Mouse (Mus musculus) naive thymus-derived CD4-positive, alpha-beta T cell, adult 5 months (primary cell): ENCODE data around the gene Blmh. TPM values are rescaled to one million over a fixed set of nuclear protein-coding genes. Genes with fewer than 3 reads are reported as not detected.

Experiments
- polyA plus RNA-seq: library from polyadenylated mRNA; unstranded; fragments of 100-300 nt; shearing (Covaris generic); gene quantifications from one replicate; pipeline ENCODE4 v1.2.1, GENCODE M21; 2017

Gene Blmh
- polyA plus RNA-seq = 46.9 TPM

DNA sequence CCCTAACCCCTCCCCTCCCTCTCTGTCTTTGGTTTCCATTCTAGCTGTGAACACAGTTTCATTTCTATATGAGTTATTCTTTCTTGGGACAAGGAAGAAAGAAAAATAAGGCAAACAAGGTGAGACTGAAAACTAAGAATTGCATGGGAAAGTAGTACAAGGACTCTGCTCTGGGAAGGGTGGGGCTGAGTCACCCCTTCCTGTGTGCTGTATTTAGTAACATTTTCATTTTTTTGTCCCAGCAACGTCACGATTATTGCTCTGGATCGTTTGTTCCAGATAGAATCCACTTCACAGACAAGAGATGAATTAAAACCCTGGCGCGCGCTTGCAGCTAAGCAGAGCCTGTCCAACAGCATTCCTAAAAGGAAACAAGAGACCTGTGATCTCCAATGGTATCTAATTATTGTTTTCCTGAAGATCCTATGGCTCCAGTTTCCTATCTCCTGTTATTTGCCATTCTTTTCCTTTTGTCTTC lies at the start of gene Blmh:
Blmh (plus strand) TSS at position 51 of the 478 bp plus-strand sequence.

DNA sequence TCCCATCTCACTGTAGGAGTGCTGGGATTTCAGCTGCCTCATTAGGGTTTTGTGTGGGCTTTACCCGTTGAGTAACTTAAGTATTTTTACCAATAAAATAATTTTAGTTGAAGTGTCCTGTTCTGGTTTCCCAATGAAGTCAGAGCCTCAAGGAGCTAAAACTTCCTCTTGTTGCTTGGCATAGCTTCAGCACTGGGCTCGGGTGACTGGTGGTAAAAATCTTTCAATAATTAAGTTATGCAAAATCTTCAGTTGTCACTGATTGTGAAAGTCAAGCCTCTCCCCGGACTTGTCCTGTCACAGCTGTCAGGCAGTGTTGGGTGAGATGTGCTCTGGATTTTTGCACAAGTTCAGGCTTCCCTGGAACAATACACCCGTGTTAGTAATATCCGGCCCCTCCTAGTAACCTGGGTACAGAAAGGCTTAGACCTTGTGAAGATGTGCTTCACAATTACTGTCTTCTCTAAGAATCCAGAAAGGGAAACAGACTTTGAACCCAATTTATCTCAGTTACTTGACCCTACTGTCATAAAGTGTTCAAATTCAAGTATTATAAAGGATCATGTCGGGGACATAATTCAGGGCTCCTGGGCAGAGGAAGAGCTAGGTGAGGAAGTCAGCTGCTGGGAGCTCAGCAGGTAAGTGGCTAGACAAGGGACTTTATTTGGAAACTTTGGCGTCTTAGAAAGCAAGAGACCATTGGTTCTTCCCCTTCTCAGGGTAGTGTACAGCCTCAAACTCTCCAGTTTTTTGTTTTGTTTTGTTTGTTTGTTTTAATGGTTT lies 22.8 kb upstream of the Blmh start, which contains the start of gene Tmigd1:
Tmigd1 (plus strand) TSS at position 581 of the 783 bp plus-strand sequence.

DNA sequence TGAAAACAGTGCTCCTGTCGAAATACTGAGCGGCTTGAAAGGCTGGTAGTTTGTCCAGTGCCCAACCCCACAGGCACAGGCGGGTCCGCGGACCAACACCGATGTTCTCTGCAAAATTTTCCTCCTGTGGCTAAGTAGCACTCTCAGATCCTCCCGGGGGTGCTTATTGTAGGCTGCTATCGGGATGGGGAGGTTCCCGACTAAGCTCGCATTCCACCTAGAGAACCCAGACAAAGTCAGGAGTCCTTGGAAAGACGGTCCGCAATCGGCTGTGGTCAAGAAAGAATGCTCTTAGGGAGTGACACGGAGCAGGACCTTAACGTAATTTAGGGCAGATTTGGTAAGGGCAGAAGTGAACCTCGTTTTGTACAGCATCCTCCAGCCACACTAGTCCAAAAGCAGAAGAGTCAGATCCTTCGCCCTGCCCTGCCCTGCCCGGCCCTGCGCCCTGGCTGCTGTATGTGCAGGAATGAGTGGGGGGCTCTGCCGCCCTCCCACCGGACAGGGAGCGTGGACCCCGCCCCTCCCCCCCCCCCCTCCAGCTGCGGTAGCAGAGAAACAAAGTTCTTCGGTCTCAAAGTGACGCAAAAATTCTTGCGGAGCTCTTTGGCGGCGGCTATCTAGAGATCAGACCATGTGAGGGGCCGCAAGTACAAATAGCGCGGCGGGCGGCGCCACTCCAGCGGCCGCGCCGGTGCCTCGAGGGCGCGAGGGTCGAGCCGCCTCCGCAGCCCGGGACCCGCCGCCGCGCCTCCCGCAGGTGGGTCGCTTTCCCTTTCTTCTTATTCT lies 73.5 kb downstream of the Blmh start, which contains the start of gene Slc6a4:
Slc6a4 (plus strand) TSS at position 688 of the 789 bp plus-strand sequence.

Other genes with a start within 250 kb of the Blmh start
- not detected for gene Trarg1, start 245.0 kb upstream of the Blmh start, polyA plus RNA-seq
- gene Gosr1, start 161.2 kb upstream of the Blmh start, polyA plus RNA-seq = 62.4 TPM
- gene Cpd, start 77.8 kb upstream of the Blmh start, polyA plus RNA-seq = 0.11 TPM
- gene Tmigd1, start 22.6 kb upstream of the Blmh start, polyA plus RNA-seq = not detected
- gene Slc6a4, start 73.8 kb downstream of the Blmh start, polyA plus RNA-seq = not detected
- 52.7 TPM for gene Nsrp1, start 153.6 kb downstream of the Blmh start, polyA plus RNA-seq